Mouse (Mus musculus): ENCODE data around the gene Ptprg.

Ptprg gene

GRCm38 (mm10) chr14:12085078-12085477 is 531.7 kb downstream of the Ptprg start:
- DNase-seq (ENCODE audit: low spot score in 2 of 2): peak in 1 of 2 experiments; percentile 8

- DNase-seq (ENCODE audit: low spot score in 2 of 2): no peak
These were observed 532.8 kb downstream of the Ptprg start for GRCm38 (mm10) chr14:12086167-12086566.

GRCm38 (mm10) chr14:12089954-12090353 is 536.6 kb downstream of the Ptprg start:
- no peak for DNase-seq (ENCODE audit: low spot score in 2 of 2)

- DNase-seq (ENCODE audit: low spot score in 2 of 2): no peak
These were observed 538.4 kb downstream of the Ptprg start for GRCm38 (mm10) chr14:12091730-12092129.

- no peak for DNase-seq (ENCODE audit: low spot score in 2 of 2)
These were observed 546.3 kb downstream of the Ptprg start for GRCm38 (mm10) chr14:12099390-12100333.

- DNase-seq (ENCODE audit: low spot score in 2 of 2): no peak
These were observed 549.3 kb downstream of the Ptprg start for GRCm38 (mm10) chr14:12102389-12103325.

GRCm38 (mm10) chr14:12104297-12105155 is 551.2 kb downstream of the Ptprg start:
- DNase-seq (ENCODE audit: low spot score in 2 of 2): no peak

- DNase-seq (ENCODE audit: low spot score in 2 of 2): no peak
These were observed 551.8 kb downstream of the Ptprg start for GRCm38 (mm10) chr14:12105156-12105430.

GRCm38 (mm10) chr14:12105593-12105992 is 552.3 kb downstream of the Ptprg start:
- no peak for DNase-seq (ENCODE audit: low spot score in 2 of 2)

- no peak for DNase-seq (ENCODE audit: low spot score in 2 of 2)
These were observed 554.1 kb downstream of the Ptprg start for GRCm38 (mm10) chr14:12107459-12107858.

- DNase-seq (ENCODE audit: low spot score in 2 of 2): no peak
These were observed 554.7 kb downstream of the Ptprg start for GRCm38 (mm10) chr14:12107991-12108390.

- peak in 1 of 2 experiments; percentile 17 for DNase-seq (ENCODE audit: low spot score in 2 of 2)
These were observed 559.2 kb downstream of the Ptprg start for GRCm38 (mm10) chr14:12112548-12113011.

GRCm38 (mm10) chr14:12113326-12113725 is 560.0 kb downstream of the Ptprg start:
- no peak for DNase-seq (ENCODE audit: low spot score in 2 of 2)

GRCm38 (mm10) chr14:12114016-12114415 is 560.7 kb downstream of the Ptprg start:
- DNase-seq (ENCODE audit: low spot score in 2 of 2): no peak

- no peak for DNase-seq (ENCODE audit: low spot score in 2 of 2)
These were observed 565.9 kb downstream of the Ptprg start for GRCm38 (mm10) chr14:12119260-12119659.

GRCm38 (mm10) chr14:12121906-12122305 is 568.6 kb downstream of the Ptprg start:
- no peak for DNase-seq (ENCODE audit: low spot score in 2 of 2)

GRCm38 (mm10) chr14:12124682-12125081 is 571.4 kb downstream of the Ptprg start:
- DNase-seq (ENCODE audit: low spot score in 2 of 2): no peak

- no peak for DNase-seq (ENCODE audit: low spot score in 2 of 2)
These were observed 574.6 kb downstream of the Ptprg start for GRCm38 (mm10) chr14:12127951-12128350.

- DNase-seq (ENCODE audit: low spot score in 2 of 2): no peak
These were observed 578.8 kb downstream of the Ptprg start for GRCm38 (mm10) chr14:12132046-12132615.

GRCm38 (mm10) chr14:12133163-12133562 is 579.8 kb downstream of the Ptprg start:
- DNase-seq (ENCODE audit: low spot score in 2 of 2): no peak

- no peak for DNase-seq (ENCODE audit: low spot score in 2 of 2)
These were observed 581.2 kb downstream of the Ptprg start for GRCm38 (mm10) chr14:12134504-12134903.
